Comparison of ENCODE assay signal across 5 mouse cellular contexts in the genomic region with DNA sequence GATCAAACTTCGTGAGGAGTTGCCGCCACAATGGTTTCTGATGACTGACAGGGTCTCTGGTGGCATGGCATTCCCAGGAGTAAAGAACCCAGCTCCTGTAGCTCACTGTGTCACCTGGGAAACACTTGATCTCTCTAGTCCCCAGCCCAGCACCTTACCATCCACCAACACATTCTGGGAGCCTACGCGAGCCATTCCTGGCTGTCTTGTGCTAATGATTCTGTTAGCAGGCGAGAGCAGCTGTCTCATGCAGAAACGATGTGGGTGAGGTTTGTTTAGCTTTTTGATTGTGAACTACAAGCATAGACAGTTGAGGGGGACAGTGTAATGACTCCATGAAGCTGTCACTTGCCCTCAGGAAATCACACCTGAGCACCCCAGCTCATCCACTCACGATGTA.
"Had no signal": no experiment of that assay in that cellular context is flagged by ENCODE, and none has a peak within 500 bp of the region (broad histone marks: within the 10 kb centered on the region; RNA-seq: fewer than 3 reads in every experiment).

No protein-coding gene starts in this region.

- DNase-seq: lung, adult 18-20 months; lung, embryonic 14.5 days; lung, postnatal 10 days; lung, postnatal 4 days; midbrain, embryonic 14.5 days had no signal
